9 mouse cellular contexts compared by ENCODE assay signal in genomic region chr6:31233252-31233993, GRCm38 (mm10).
DNase-seq lines count a peak whose midpoint lies in the region; ATAC-seq lines count a peak whose summit lies in the region.
"Had no signal": no experiment of that assay in that cellular context is flagged by ENCODE, and none has a peak within 500 bp of the region (broad histone marks: within the 10 kb centered on the region; RNA-seq: fewer than 3 reads in every experiment).

No protein-coding gene starts in this region.

- no peak overlapping the region for H3K4me2 ChIP-seq in hindbrain, embryonic 16.5 days (ENCODE audit: low read length)
- H3K4me2 ChIP-seq in neural tube, embryonic 15.5 days: peak overlapping the region; percentile 15
- no peak overlapping the region for H3K4me2 ChIP-seq in kidney, embryonic 15.5 days

- peak; percentile 42; the same call in 1 of the 2 replicates for ATAC-seq in frontal cortex, adult (ENCODE audit: low TSS enrichment)
- ATAC-seq in activated CD4-positive, CD25-positive, alpha-beta regulatory T cell, adult 4 months: peak; percentile 28
- ATAC-seq in hindbrain, embryonic 16.5 days: peak; percentile 89
- peak; percentile 84 for ATAC-seq in neural tube, embryonic 15.5 days (ENCODE audit: low FRiP score)
- no peak for ATAC-seq in kidney, embryonic 15.5 days (replicated peaks; ENCODE audit: low FRiP score)

- H3K27me3 ChIP-seq in hindbrain, embryonic 16.5 days (replicated peaks; ENCODE audit: control insufficient read depth, insufficient read depth, low read length): no peaks in the 10 kb centered on the region
- H3K27me3 ChIP-seq in neural tube, embryonic 15.5 days (replicated peaks): no peaks in the 10 kb centered on the region
- H3K27me3 ChIP-seq in kidney, embryonic 15.5 days: 0 out of 2 replicates have a peak, but pooled peaks cover 3% of the 10 kb centered on the region

- peaks cover 7% of the 10 kb centered on the region for H3K4me1 ChIP-seq in hindbrain, embryonic 16.5 days (ENCODE audit: control insufficient read depth, insufficient read depth, low read depth, low read length)
- peaks cover 14% of the 10 kb centered on the region for H3K4me1 ChIP-seq in neural tube, embryonic 15.5 days
- 0 out of 2 replicates have a peak, but pooled peaks cover 2% of the 10 kb centered on the region for H3K4me1 ChIP-seq in kidney, embryonic 15.5 days

- H3K36me3 ChIP-seq in hindbrain, embryonic 16.5 days (ENCODE audit: control insufficient read depth, insufficient read depth, low read length): no peaks in the 10 kb centered on the region
- H3K36me3 ChIP-seq in neural tube, embryonic 15.5 days: no peaks in the 10 kb centered on the region
- no peaks in the 10 kb centered on the region for H3K36me3 ChIP-seq in kidney, embryonic 15.5 days

- H3K9me3 ChIP-seq in hindbrain, embryonic 16.5 days (ENCODE audit: control insufficient read depth, low read length): no peaks in the 10 kb centered on the region
- H3K9me3 ChIP-seq in neural tube, embryonic 15.5 days (replicated peaks): no peaks in the 10 kb centered on the region
- no peaks in the 10 kb centered on the region for H3K9me3 ChIP-seq in kidney, embryonic 15.5 days (replicated peaks)

- no peak overlapping the region for H3K4me3 ChIP-seq in hindbrain, embryonic 16.5 days (ENCODE audit: low read length)
- no peak overlapping the region for H3K4me3 ChIP-seq in neural tube, embryonic 15.5 days (replicated peaks)
- no peak overlapping the region for H3K4me3 ChIP-seq in kidney, embryonic 15.5 days (replicated peaks)

- no peak for DNase-seq in frontal cortex, postnatal 10 days (ENCODE audit: low spot score in 2 of 2)
- no peak for DNase-seq in cerebellum, postnatal 14 days
- no peak for DNase-seq in frontal cortex, postnatal 25 days (ENCODE audit: low spot score in 2 of 2)
- DNase-seq: layer of hippocampus, postnatal 36 days had no signal

- peak overlapping the region; percentile 52 for H3K9ac ChIP-seq in hindbrain, embryonic 16.5 days (ENCODE audit: low read depth, low read length)
- no peak overlapping the region for H3K9ac ChIP-seq in neural tube, embryonic 15.5 days (replicated peaks)
- no peak overlapping the region for H3K9ac ChIP-seq in kidney, embryonic 15.5 days

- WGBS in hindbrain, embryonic 16.5 days: 31% methylated on average over 18 of the region's 18 CpGs
- 32% methylated on average over 18 of the region's 18 CpGs for WGBS in neural tube, embryonic 15.5 days
- 66% methylated on average over 18 of the region's 18 CpGs for WGBS in kidney, embryonic 15.5 days

- H3K27ac ChIP-seq in hindbrain, embryonic 16.5 days (ENCODE audit: low read depth, low read length): peak overlapping the region; percentile 71
- H3K27ac ChIP-seq in neural tube, embryonic 15.5 days (replicated peaks): peak overlapping the region; percentile 70
- no peak overlapping the region for H3K27ac ChIP-seq in kidney, embryonic 15.5 days
